Mouse (Mus musculus) erythroblast, embryonic 14.5 days (primary cell): ENCODE data around the gene Amigo3. TPM values are rescaled to one million over a fixed set of nuclear protein-coding genes. Genes with fewer than 3 reads are reported as not detected.

Experiments
- H3K27me3 ChIP-seq: 2 replicates; pipeline ENCODE4 v1.6.1; 2012; ENCODE audit warnings: inconsistent platforms; ENCODE audit not compliant: control insufficient read depth
- H3K36me3 ChIP-seq: 2 replicates; pipeline ENCODE4 v1.6.1; 2012; ENCODE audit warnings: mild to moderate bottlenecking, inconsistent platforms; ENCODE audit not compliant: control insufficient read depth
- H3K4me1 ChIP-seq: 2 replicates; pipeline ENCODE4 v1.6.1; 2012; ENCODE audit warnings: inconsistent platforms; ENCODE audit not compliant: control insufficient read depth
- H3K4me3 ChIP-seq: replicated peaks from 2 replicates; pipeline ENCODE3; 2012; ENCODE audit warnings: moderate library complexity, mild to moderate bottlenecking, inconsistent platforms
- H3K9me3 ChIP-seq: 2 replicates; pipeline ENCODE4 v1.6.1; 2012; ENCODE audit warnings: low read length, inconsistent platforms, mixed read lengths; ENCODE audit not compliant: control insufficient read depth
- GATA1 ChIP-seq: IDR thresholded peaks from 2 replicates; pipeline ENCODE4 v1.6.1; 2012; ENCODE audit warnings: low read length, inconsistent platforms, mixed read lengths
- TAL1 ChIP-seq: IDR thresholded peaks from 3 replicates; pipeline ENCODE4 v1.6.1; 2012; ENCODE audit warnings: low read length, inconsistent platforms, mixed read lengths
- polyA plus RNA-seq: library from polyadenylated mRNA; stranded (reverse); fragments of >175 nt; gene quantifications from 2 replicates; pipeline ENCODE4 v1.2.3, GENCODE M21; 2012

Amigo3 gene
- polyA plus RNA-seq, 1 experiment: 0.01 TPM

DNA sequence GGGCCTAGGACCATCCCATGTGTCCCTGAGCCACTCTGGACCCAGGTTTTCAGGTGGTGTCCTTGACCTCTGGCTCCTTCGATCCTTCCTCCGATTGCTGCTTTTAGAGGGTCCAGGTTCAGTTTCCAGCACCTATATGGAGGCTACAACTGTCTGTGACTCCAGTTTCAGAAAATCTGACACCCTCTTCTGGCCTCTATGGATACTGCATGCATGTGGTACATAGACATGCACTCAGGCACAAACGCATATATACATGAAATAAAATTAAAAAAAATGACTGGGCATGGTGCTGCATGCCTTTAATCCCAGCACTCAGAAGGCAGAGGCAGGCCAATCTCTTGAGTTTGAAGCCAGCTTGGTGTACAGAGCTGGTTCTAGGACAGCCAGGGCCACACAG is 25.1 kb upstream of the Amigo3 start:
- TF ChIP-seq GATA1: no peak
- TF ChIP-seq TAL1: no peak
- H3K4me3 ChIP-seq: no peak overlapping the region
- peaks cover 4% of the 10 kb centered on the region for H3K9me3 ChIP-seq
- H3K4me1 ChIP-seq: peaks cover 4% of the 10 kb centered on the region
- no peaks in the 10 kb centered on the region for H3K27me3 ChIP-seq
- H3K36me3 ChIP-seq: peaks cover 95% of the 10 kb centered on the region

DNA sequence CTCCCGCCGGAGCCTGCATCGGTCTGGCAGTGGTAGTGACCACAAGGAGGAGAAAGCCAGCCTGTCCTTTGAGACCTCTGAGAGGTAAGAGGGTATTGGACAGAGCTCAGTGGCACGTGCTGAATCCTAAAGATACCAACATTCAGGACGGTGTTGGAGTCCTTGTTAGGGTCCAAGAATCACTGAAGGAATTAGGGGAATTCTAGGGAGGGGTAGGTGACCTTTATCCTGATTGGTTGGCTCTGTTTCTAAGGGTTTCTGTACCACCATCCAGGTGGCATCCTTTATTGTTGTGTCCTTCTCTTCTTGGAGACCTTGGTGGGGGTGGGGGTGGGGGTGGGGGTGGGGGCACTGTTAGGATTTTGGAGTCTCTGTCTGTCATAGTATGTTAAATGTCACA is 20.8 kb upstream of the Amigo3 start:
- Histone ChIP-seq H3K4me1 (peaks cover 11% of the 10 kb centered on the region), H3K27me3 (no peaks in the 10 kb centered on the region), H3K4me3 (no peak overlapping the region), H3K36me3 (peaks cover 96% of the 10 kb centered on the region), H3K9me3 (peaks cover 4% of the 10 kb centered on the region)
- TF ChIP-seq TAL1 (no peak), GATA1 (no peak)

DNA sequence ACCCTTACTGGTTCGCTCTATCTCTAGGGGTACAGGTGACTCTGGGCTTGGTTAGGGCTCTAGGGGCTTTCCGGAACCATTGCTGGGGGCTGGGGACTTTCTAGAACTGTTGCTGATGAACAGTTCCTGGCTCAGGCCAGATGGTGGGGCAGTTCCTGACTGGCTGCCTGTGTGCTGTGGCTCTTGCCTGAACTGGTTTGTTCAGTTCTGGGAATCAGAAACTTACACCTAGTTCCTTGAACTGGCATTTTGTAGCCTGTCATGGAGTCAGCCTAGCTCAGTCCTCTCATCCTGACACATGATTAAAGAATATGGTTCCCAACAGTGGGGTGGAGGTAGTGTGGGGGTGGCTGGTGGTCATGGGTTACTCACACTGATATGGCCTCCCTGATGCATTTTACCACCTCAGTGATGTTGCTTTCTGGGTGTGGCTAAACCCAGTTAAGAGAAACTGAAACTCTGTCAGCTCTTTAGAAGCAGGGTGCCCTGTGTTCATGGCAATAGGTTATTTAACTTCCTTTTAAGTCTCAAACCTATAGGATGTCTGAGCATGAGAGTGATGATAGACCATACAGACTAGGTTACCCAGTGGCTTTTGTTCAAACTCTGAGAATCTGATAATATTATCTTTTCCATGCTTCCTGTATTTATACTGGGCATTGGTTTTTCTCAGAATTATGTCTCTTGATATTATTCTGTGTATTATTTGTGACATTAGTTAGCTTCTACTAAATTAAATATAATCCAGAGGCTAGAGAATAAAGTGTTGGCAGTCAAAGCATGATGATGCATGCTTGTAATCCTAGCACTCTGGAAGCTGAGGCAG is 17.4 kb upstream of the Amigo3 start:
- Histone ChIP-seq H3K4me1 (peaks cover 12% of the 10 kb centered on the region), H3K9me3 (no peaks in the 10 kb centered on the region), H3K27me3 (no peaks in the 10 kb centered on the region), H3K36me3 (peaks cover 94% of the 10 kb centered on the region), H3K4me3 (no peak overlapping the region)
- TF ChIP-seq GATA1 (no peak), TAL1 (no peak)

DNA sequence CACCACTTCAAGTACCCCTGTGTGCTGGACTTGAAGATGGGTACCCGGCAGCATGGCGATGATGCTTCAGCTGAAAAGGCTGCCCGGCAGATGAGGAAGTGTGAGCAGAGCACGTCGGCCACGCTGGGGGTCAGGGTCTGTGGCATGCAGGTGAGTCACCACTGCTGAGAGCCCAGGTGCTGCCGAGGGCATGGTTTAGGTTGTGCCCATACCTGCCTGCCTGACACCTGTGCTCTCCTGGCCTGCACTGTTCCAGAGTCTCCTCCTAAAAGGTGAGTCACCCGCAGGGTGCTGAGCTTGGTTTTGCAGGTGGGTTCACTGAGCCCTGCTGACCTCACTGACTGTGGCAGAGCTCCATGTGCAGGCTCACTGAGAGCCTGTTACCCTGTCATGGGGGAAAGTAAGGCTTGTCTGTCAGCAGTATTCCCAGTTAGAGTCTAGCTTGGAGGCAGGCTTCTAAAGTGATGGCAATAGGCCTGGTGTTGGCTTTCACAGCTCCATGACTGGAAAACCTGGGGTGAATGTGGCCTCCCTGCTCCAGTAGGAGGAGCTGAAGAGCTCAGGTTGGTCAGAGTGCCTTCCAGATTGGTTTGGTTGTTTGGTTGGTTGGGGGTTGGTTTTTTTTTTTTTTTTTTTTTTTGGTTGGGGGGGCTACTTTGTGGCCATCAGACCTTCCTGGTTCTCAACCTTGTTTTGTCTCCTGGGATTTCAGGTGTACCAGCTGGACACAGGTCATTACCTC is 8.0 kb upstream of the Amigo3 start:
- H3K36me3 ChIP-seq: peaks cover 83% of the 10 kb centered on the region

DNA sequence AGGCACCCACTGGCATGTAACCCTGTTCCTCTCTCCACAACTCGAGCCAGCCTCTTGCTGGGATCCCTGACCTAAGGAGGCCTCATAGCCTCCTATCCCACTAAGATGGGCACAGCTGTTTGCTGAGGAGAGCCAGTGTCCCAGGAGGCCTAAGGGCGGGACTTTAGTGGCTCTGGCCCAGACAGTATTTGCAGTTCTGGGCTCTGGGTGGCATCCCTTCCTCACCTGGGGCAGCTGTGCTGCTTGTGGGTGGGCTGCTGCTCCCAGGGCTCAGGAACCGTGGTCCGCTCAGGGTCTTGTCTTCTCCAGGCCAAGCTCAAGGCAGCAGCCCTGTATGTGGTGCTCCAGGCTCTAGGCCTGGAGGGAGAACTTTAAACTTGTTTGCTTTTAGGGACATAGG is 6.4 kb upstream of the Amigo3 start:
- TF ChIP-seq TAL1 (no peak), GATA1 (no peak)
- Histone ChIP-seq H3K4me1 (peaks cover 61% of the 10 kb centered on the region), H3K4me3 (no peak overlapping the region), H3K27me3 (no peaks in the 10 kb centered on the region), H3K9me3 (no peaks in the 10 kb centered on the region), H3K36me3 (peaks cover 84% of the 10 kb centered on the region)

More for the DNA sequence above, 8.0 kb upstream of the Amigo3 start:
- TF ChIP-seq GATA1 (no peak), TAL1 (no peak)
- Histone ChIP-seq H3K9me3 (no peaks in the 10 kb centered on the region), H3K4me3 (no peak overlapping the region), H3K27me3 (no peaks in the 10 kb centered on the region), H3K4me1 (peaks cover 46% of the 10 kb centered on the region)

DNA sequence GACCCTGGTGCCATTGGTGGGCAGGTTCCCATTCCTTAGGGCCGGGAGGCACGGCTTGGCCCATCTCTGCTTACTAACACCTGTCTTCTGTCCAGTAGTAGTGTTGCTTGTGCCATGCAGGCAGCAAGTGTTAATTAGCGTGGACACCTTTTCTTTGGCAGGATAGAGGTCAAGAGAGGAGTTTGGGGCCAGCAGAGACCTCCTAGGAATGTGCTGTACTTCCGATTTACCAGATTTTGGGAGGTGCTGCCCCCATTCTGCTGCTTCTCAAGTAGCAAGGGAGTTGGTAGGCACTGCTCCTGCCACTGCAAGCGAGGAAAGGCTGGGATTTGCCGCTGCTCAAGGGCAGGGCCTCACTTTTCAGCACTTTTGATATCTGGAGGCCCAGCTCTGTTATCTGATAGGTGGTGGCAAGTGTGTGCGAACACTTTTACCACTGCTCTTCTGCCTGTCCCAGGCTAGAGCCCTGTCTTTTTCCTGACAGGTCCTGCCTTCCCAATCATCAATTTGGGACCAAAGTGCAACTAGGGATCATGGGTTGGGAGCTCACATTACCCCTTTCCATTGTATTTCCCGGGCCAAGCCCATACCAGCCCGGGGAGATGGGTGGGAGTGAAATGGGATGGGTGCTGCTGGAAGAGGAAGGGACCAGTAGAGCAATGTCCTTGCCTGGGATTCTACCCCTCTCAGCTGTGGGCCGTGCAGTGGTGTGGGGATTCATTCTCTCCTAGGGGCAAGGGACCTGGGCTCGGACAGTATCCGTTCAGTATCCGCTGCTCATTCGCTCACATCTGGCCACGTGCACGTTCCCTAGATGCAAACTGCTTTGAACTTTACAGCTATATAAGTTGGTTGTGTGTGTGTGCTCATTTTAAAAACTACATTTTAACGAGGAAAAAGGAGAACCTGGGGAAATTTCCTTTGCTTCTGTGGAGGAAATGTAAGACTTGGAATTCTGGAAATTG is 5.1 kb upstream of the Amigo3 start:
- no peak for TF ChIP-seq TAL1
- peak; percentile 84 for TF ChIP-seq GATA1
- H3K4me3 ChIP-seq: peak overlapping the region; percentile 73
- peaks cover 74% of the 10 kb centered on the region for H3K4me1 ChIP-seq
- H3K36me3 ChIP-seq: peaks cover 84% of the 10 kb centered on the region
- no peaks in the 10 kb centered on the region for H3K27me3 ChIP-seq
- no peaks in the 10 kb centered on the region for H3K9me3 ChIP-seq

DNA sequence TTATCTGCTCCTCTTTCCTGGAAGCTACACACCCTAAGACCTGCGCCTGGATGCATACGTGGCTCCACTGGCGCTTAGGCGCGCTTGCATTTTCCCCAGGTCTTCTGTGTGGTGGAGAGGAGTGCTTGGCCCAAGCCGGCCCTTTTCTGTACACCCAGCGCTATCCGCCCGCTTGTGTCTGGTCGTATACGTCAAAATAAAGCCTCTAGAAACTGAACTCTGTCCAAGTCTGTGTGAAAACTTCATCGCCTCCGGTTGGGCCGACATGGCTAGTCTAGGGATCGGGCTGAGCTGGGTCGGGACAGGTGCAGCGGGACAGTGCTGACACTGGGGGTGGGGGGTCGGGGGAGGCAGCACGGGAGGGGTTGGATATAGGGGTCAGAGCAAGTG is 4.4 kb upstream of the Amigo3 start:
- TF ChIP-seq GATA1 (no peak), TAL1 (no peak)
- no peaks in the 10 kb centered on the region for H3K27me3 ChIP-seq
- peak overlapping the region; percentile 73 for H3K4me3 ChIP-seq
- H3K36me3 ChIP-seq: peaks cover 84% of the 10 kb centered on the region
- H3K9me3 ChIP-seq: no peaks in the 10 kb centered on the region
- peaks cover 81% of the 10 kb centered on the region for H3K4me1 ChIP-seq

DNA sequence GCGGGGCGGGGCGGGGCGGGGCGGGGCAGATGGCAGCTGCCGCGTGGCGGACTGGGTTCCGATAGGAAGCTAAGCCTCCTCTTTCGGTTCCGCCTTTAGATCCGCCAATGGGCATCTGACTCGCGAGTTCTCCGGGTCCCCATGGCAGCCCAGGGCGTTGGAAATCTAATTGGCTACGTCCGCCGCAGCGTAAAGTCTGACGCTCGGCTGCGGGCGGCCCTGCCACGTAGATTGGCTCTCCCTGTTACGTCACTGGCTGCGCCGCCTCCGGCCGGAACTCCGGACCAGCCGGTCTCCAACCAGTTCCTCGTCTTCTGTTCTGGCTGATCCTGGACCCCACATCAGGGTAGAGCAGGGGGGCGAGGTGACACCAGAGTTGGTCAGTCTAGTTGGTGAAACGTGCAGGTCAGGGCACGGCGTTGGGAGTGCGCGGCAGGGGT is 3.9 kb upstream of the Amigo3 start, which contains the start of gene Gmppb:
TSS of gene Gmppb (plus strand) at position 227 of the 440 bp plus-strand sequence.
- Histone ChIP-seq H3K4me3 (peak within 1 kb of the TSS; percentile 73), H3K27me3 (no peaks in the 10 kb centered on the region), H3K4me1 (peaks cover 85% of the 10 kb centered on the region), H3K9me3 (no peaks in the 10 kb centered on the region), H3K36me3 (peaks cover 84% of the 10 kb centered on the region)
- TF ChIP-seq GATA1 (no peak), TAL1 (no peak)
